In genomic region chrX:71528646-71529045, GRCm38 (mm10) we compare ENCODE assay signal across 8 mouse cellular contexts. TPM values are rescaled to one million over a fixed set of nuclear protein-coding genes. Genes with fewer than 3 reads are reported as not detected.
A peak's percentile ranks its signal among the peaks of the same experiment; 100 is the strongest.
DNase-seq lines count a peak whose midpoint lies in the region; ATAC-seq and TF ChIP-seq lines count a peak whose summit lies in the region.

No protein-coding gene starts in this region.

- no peaks in the 10 kb centered on the region for H3K36me3 ChIP-seq in embryonic facial prominence, embryonic 11.5 days (replicated peaks; ENCODE audit: control insufficient read depth, insufficient read depth, low read depth, low read length)
- no peaks in the 10 kb centered on the region for H3K36me3 ChIP-seq in embryonic facial prominence, embryonic 10.5 days (replicated peaks)
- H3K36me3 ChIP-seq in hindbrain, embryonic 16.5 days (ENCODE audit: control insufficient read depth, insufficient read depth, low read length), result no peaks in the 10 kb centered on the region

- TF ChIP-seq CTCF in Patski (IDR thresholded peaks at IDR 0.05), result no peak

- no peak overlapping the region for H3K27ac ChIP-seq in embryonic facial prominence, embryonic 11.5 days (replicated peaks; ENCODE audit: low read depth, low read length)
- H3K27ac ChIP-seq in embryonic facial prominence, embryonic 10.5 days (replicated peaks), result no peak overlapping the region
- H3K27ac ChIP-seq in hindbrain, embryonic 16.5 days (ENCODE audit: low read depth, low read length), result no peak overlapping the region

- CTCF ChIA-PET in Patski (lab: Charles Lee), result interaction anchor here (0.7 to 2.4 kb wide), 3 partner anchors 10 to 61 kb away, joined by 3 to 6 read pairs (median 5); no protein-coding TSS in a partner anchor

- POLR2A ChIA-PET in Patski (lab: Charles Lee), result no interaction called here

- H3K9me3 ChIP-seq in embryonic facial prominence, embryonic 11.5 days (replicated peaks; ENCODE audit: control insufficient read depth, low read length), result no peaks in the 10 kb centered on the region
- no peaks in the 10 kb centered on the region for H3K9me3 ChIP-seq in embryonic facial prominence, embryonic 10.5 days
- no peaks in the 10 kb centered on the region for H3K9me3 ChIP-seq in hindbrain, embryonic 16.5 days (ENCODE audit: control insufficient read depth, low read length)

- ATAC-seq in embryonic facial prominence, embryonic 11.5 days (replicated peaks; ENCODE audit: insufficient number of reproducible peaks, low FRiP score, low TSS enrichment, low read depth), result 0 out of 2 replicates have a peak, but pooled peaks have one; percentile 48
- peak; percentile 83 for ATAC-seq in Patski
- ATAC-seq in hindbrain, embryonic 16.5 days, result peak; percentile 92

- DNase-seq in embryonic facial prominence, embryonic 11.5 days (ENCODE audit: low spot score), result peak; percentile 3
- DNase-seq in embryonic facial prominence, embryonic 10.5 days (ENCODE audit: low spot score), result no peak
- peak; percentile 67 for DNase-seq in Patski (ENCODE audit: low read depth, low spot score)
- peak; percentile 22 for DNase-seq in mesoderm, embryonic 11.5 days (ENCODE audit: low read depth, low spot score)
- no peak for DNase-seq in frontal cortex, postnatal 14 days (ENCODE audit: low spot score in 2 of 2)
- no peak for DNase-seq in embryo, embryonic 11 days
- DNase-seq in cerebellum, adult 8-10 months, result no peak

- 62% methylated on average over 6 of the region's 6 CpGs for WGBS in embryonic facial prominence, embryonic 11.5 days
- 79% methylated on average over 6 of the region's 6 CpGs for WGBS in embryonic facial prominence, embryonic 10.5 days
- 17% methylated on average over 6 of the region's 6 CpGs for WGBS in hindbrain, embryonic 16.5 days

- no peak overlapping the region for H3K9ac ChIP-seq in embryonic facial prominence, embryonic 11.5 days (replicated peaks; ENCODE audit: low read length)
- no peak overlapping the region for H3K9ac ChIP-seq in hindbrain, embryonic 16.5 days (ENCODE audit: low read depth, low read length)

- in situ Hi-C loops in Patski (cut with MboI; ENCODE audit: low pct_unique_long_range_greater_than_20kb), result no loop called here

- H3K27me3 ChIP-seq in embryonic facial prominence, embryonic 11.5 days (ENCODE audit: control insufficient read depth, insufficient read depth, low read length), result no peaks in the 10 kb centered on the region
- no peaks in the 10 kb centered on the region; the same call in 1 of the 2 replicates for H3K27me3 ChIP-seq in embryonic facial prominence, embryonic 10.5 days (replicated peaks; ENCODE audit: low read depth, poor library complexity, severe bottlenecking)
- H3K27me3 ChIP-seq in Patski, result peaks cover 4% of the 10 kb centered on the region
- H3K27me3 ChIP-seq in hindbrain, embryonic 16.5 days (replicated peaks; ENCODE audit: control insufficient read depth, insufficient read depth, low read length), result no peaks in the 10 kb centered on the region

- H3K4me1 ChIP-seq in embryonic facial prominence, embryonic 11.5 days (ENCODE audit: control insufficient read depth, insufficient read depth, low read length), result no peaks in the 10 kb centered on the region
- no peaks in the 10 kb centered on the region for H3K4me1 ChIP-seq in embryonic facial prominence, embryonic 10.5 days
- H3K4me1 ChIP-seq in hindbrain, embryonic 16.5 days (ENCODE audit: control insufficient read depth, insufficient read depth, low read depth, low read length), result no peaks in the 10 kb centered on the region; the same call in 1 of the 2 replicates

- no peak overlapping the region for H3K4me3 ChIP-seq in embryonic facial prominence, embryonic 11.5 days (ENCODE audit: low read depth, low read length)
- H3K4me3 ChIP-seq in embryonic facial prominence, embryonic 10.5 days, result no peak overlapping the region
- H3K4me3 ChIP-seq in hindbrain, embryonic 16.5 days (ENCODE audit: low read length), result no peak overlapping the region

- no peak overlapping the region for H3K4me2 ChIP-seq in embryonic facial prominence, embryonic 11.5 days (ENCODE audit: low read depth, low read length)
- H3K4me2 ChIP-seq in hindbrain, embryonic 16.5 days (ENCODE audit: low read length), result no peak overlapping the region

RNA-seq across cellular contexts. Expression of gene Hmgb3, which starts 27.1 kb away (rescaled TPM):
- polyA plus RNA-seq in embryonic facial prominence, embryonic 11.5 days (2014; fragmentation: Nextera tagmentation; extraction: Ambion mirVana), result 570 and 611 TPM in 2 replicates
- 686 and 718 TPM in 2 replicates for polyA plus RNA-seq in embryonic facial prominence, embryonic 10.5 days (2016; fragmentation: Nextera tagmentation; extraction: Ambion mirVana)
- 112 TPM for polyA plus RNA-seq in Patski (2021)
- 433 and 437 TPM in 2 replicates for polyA plus RNA-seq in hindbrain, embryonic 16.5 days (2015; fragmentation: Nextera tagmentation; extraction: Ambion mirVana)

RNA-seq across cellular contexts. Expression of gene Cd99l2, which starts 36.0 kb away (rescaled TPM):
- polyA plus RNA-seq in embryonic facial prominence, embryonic 11.5 days (2014; fragmentation: Nextera tagmentation; extraction: Ambion mirVana), result 25.9 and 28.9 TPM in 2 replicates
- polyA plus RNA-seq in embryonic facial prominence, embryonic 10.5 days (2016; fragmentation: Nextera tagmentation; extraction: Ambion mirVana), result 18.9 and 19.3 TPM in 2 replicates
- 43.0 TPM for polyA plus RNA-seq in Patski (2021)
- polyA plus RNA-seq in hindbrain, embryonic 16.5 days (2015; fragmentation: Nextera tagmentation; extraction: Ambion mirVana), result 90.7 and 103 TPM in 2 replicates

Comparison
In these comparisons a context has a peak if more than half of its experiments do, and no peak if none do; other contexts are left out.
1. DNase-seq: peak in embryonic facial prominence, embryonic 11.5 days (single experiment), Patski (single experiment) and mesoderm, embryonic 11.5 days (single experiment); none in embryonic facial prominence, embryonic 10.5 days (single experiment), frontal cortex, postnatal 14 days (0 of 2), embryo, embryonic 11 days (single experiment) and cerebellum, adult 8-10 months (single experiment).
2. Peak in every context shown above with its lines, with median percentiles within 50 percentile points of each other: ATAC-seq.